Mouse (Mus musculus) gastrocnemius, postnatal 25 days (tissue): ENCODE results near the gene Krtap3-1. TPM values are rescaled to one million over a fixed set of nuclear protein-coding genes. Genes with fewer than 3 reads are reported as not detected.

Experiments
- DNase-seq: peaks from one replicate; pipeline ENCODE4 v3.0.0; 2022
- total RNA-seq, 2 experiments: library from RNA; stranded (reverse); gene quantifications; 1 replicate in 1 of 2; 2 replicates in 1 of 2; pipeline ENCODE4 v1.2.3; 2021

Krtap3-1 gene
- total RNA-seq, 2 experiments from 2014 or later: not detected

DNA sequence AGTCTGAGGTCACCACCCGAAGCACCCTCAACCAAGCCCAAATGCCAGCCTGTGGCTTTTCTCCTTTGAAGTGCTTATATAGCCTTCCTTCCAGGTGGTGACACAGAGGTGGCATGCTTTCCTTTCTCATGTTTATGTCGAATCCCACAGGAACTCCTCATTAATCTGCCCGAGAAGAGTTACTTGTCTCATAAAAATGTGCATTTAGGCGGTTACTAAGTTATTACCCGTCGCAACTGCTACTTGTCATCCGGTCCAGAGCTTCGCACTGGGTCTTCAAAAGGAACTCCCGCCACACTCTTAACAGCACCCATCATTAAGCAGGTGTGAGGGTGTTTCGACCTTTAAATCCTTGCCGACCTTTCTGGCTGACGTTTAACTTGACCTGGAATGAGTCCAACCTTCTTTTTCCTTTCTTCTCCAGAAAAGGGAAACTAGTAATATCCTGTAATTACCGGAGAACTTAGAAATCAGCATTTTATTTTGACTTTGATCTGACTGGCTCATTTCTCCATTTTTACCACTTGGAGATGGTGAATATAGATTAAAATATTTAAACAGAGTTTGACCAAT is 45.1 kb downstream of the Krtap3-1 start, which contains the start of gene Krt39:
Gene Krt39, minus strand, starts transcription at position 51 of the 573 bp plus-strand sequence.
- DNase-seq: no peak

Other genes starting within 250 kb of the Krtap3-1 start
- gene Krt25, start 243.7 kb downstream of the Krtap3-1 start, total RNA-seq: not detected
- gene Krt26, start 228.7 kb downstream of the Krtap3-1 start, total RNA-seq: not detected
- gene Krt27, start 215.5 kb downstream of the Krtap3-1 start, total RNA-seq: not detected
- gene Krt28, start 191.7 kb downstream of the Krtap3-1 start, total RNA-seq: not detected
- gene Krt10, start 177.3 kb downstream of the Krtap3-1 start, total RNA-seq: 1 to 10 TPM; 4.0 to 5.5 TPM
- not detected for gene Krt12, start 144.4 kb downstream of the Krtap3-1 start, total RNA-seq
- gene Krt20, start 128.5 kb downstream of the Krtap3-1 start, total RNA-seq: not detected
- gene Krt23, start 73.5 kb downstream of the Krtap3-1 start, total RNA-seq: not detected
- gene Krt39, start 45.3 kb downstream of the Krtap3-1 start, total RNA-seq: not detected
- gene Krt40, start 23.5 kb downstream of the Krtap3-1 start, total RNA-seq: not detected
- gene Krtap3-3, start 15.8 kb downstream of the Krtap3-1 start, total RNA-seq: not detected
- not detected for gene Krtap3-2, start 9.8 kb downstream of the Krtap3-1 start, total RNA-seq
- gene Gm11939, start 7.2 kb downstream of the Krtap3-1 start, total RNA-seq: not detected
- gene Krtap1-5, start 14.4 kb upstream of the Krtap3-1 start, total RNA-seq: not detected
- gene Krtap1-4, start 17.0 kb upstream of the Krtap3-1 start, total RNA-seq: not detected
- gene Krtap1-3, start 24.7 kb upstream of the Krtap3-1 start, total RNA-seq: not detected
- gene Krtap9-3, start 31.5 kb upstream of the Krtap3-1 start, total RNA-seq: not detected
- not detected for gene Gm11938, start 36.7 kb upstream of the Krtap3-1 start, total RNA-seq
- not detected for gene Gm11937, start 43.6 kb upstream of the Krtap3-1 start, total RNA-seq
- not detected for gene Krtap2-4, start 48.2 kb upstream of the Krtap3-1 start, total RNA-seq
- not detected for gene Gm11562, start 53.8 kb upstream of the Krtap3-1 start, total RNA-seq
- gene Krtap4-1, start 61.6 kb upstream of the Krtap3-1 start, total RNA-seq: not detected
- not detected for gene Krtap4-2, start 68.5 kb upstream of the Krtap3-1 start, total RNA-seq
- not detected for gene Krtap4-7, start 77.5 kb upstream of the Krtap3-1 start, total RNA-seq
- gene Gm11555, start 83.6 kb upstream of the Krtap3-1 start, total RNA-seq: not detected
- gene Gm11563, start 92.3 kb upstream of the Krtap3-1 start, total RNA-seq: not detected
- not detected for gene Krtap4-6, start 99.3 kb upstream of the Krtap3-1 start, total RNA-seq
- gene Gm14190, start 124.1 kb upstream of the Krtap3-1 start, total RNA-seq: not detected
- gene Gm14180, start 167.7 kb upstream of the Krtap3-1 start, total RNA-seq: not detected
- not detected for gene Gm11595, start 206.3 kb upstream of the Krtap3-1 start, total RNA-seq
- gene Krtap4-8, start 214.1 kb upstream of the Krtap3-1 start, total RNA-seq: not detected
- gene Krtap4-9, start 218.6 kb upstream of the Krtap3-1 start, total RNA-seq: not detected
- gene Gm11596, start 226.8 kb upstream of the Krtap3-1 start, total RNA-seq: not detected
- not detected for gene Gm11569, start 232.3 kb upstream of the Krtap3-1 start, total RNA-seq
- not detected for gene Gm11554, start 237.8 kb upstream of the Krtap3-1 start, total RNA-seq
- gene Krtap4-13, start 243.3 kb upstream of the Krtap3-1 start, total RNA-seq: not detected
- not detected for gene Gm11564, start 249.0 kb upstream of the Krtap3-1 start, total RNA-seq